15 mouse cellular contexts compared by ENCODE assay signal in genomic region chr14:107051946-107052551, GRCm38 (mm10).
"Had no signal": no experiment of that assay in that cellular context is flagged by ENCODE, and none has a peak within 500 bp of the region (broad histone marks: within the 10 kb centered on the region; RNA-seq: fewer than 3 reads in every experiment).

No protein-coding gene starts in this region.

- H3K9me3 ChIP-seq: midbrain, embryonic 10.5 days; midbrain, embryonic 12.5 days; neural tube, embryonic 12.5 days; stomach, embryonic 15.5 days had no signal

- H3K27ac ChIP-seq: midbrain, embryonic 10.5 days; midbrain, embryonic 12.5 days; neural tube, embryonic 12.5 days; stomach, embryonic 15.5 days; stomach, postnatal 0 days had no signal

- ATAC-seq: midbrain, embryonic 16.5 days had no signal

- DNase-seq: lung, adult 18-20 months; lung, embryonic 14.5 days; lung, postnatal 10 days; lung, postnatal 4 days; midbrain, embryonic 14.5 days; right cerebral cortex, postnatal 14 days; thymus, adult 2 months; thymus, postnatal 25 days; thymus, postnatal 4 days had no signal

- H3K27me3 ChIP-seq: midbrain, embryonic 12.5 days; neural tube, embryonic 12.5 days; stomach, embryonic 15.5 days had no signal

- H3K36me3 ChIP-seq: midbrain, embryonic 10.5 days; midbrain, embryonic 12.5 days; neural tube, embryonic 12.5 days; stomach, embryonic 15.5 days had no signal

- H3K4me3 ChIP-seq: midbrain, embryonic 10.5 days; midbrain, embryonic 12.5 days; neural tube, embryonic 12.5 days; stomach, embryonic 15.5 days had no signal

- H3K4me2 ChIP-seq: lung, embryonic 14.5 days; midbrain, embryonic 12.5 days; neural tube, embryonic 12.5 days; stomach, embryonic 15.5 days had no signal

- H3K9ac ChIP-seq: lung, embryonic 14.5 days; midbrain, embryonic 12.5 days; neural tube, embryonic 12.5 days; stomach, embryonic 15.5 days had no signal

- H3K4me1 ChIP-seq: midbrain, embryonic 10.5 days; midbrain, embryonic 12.5 days; neural tube, embryonic 12.5 days; stomach, embryonic 15.5 days had no signal
